Mouse (Mus musculus) ES-E14 (cell line): ENCODE results near the gene Usp49.
A peak's percentile ranks its signal among the peaks of the same experiment; 100 is the strongest.

Experiments
- CHD2 ChIP-seq: IDR thresholded peaks from 2 replicates; pipeline ENCODE4 v1.6.1; 2014; ENCODE audit warnings: mild to moderate bottlenecking, low read depth, low read length, inconsistent platforms
- HCFC1 ChIP-seq: IDR thresholded peaks from 2 replicates; pipeline ENCODE4 v1.6.1; 2012; ENCODE audit warnings: low read length, inconsistent platforms, borderline replicate concordance; ENCODE audit not compliant: insufficient read depth
- MAFK ChIP-seq: IDR thresholded peaks from 2 replicates; pipeline ENCODE4 v1.6.1; 2014; ENCODE audit warnings: mild to moderate bottlenecking, low read depth, low read length, inconsistent platforms; ENCODE audit not compliant: insufficient read depth
- ZC3H11A ChIP-seq: IDR thresholded peaks from 2 replicates; pipeline ENCODE4 v1.6.1; 2012; ENCODE audit warnings: low read depth, mild to moderate bottlenecking, inconsistent platforms, low read length, borderline replicate concordance

DNA sequence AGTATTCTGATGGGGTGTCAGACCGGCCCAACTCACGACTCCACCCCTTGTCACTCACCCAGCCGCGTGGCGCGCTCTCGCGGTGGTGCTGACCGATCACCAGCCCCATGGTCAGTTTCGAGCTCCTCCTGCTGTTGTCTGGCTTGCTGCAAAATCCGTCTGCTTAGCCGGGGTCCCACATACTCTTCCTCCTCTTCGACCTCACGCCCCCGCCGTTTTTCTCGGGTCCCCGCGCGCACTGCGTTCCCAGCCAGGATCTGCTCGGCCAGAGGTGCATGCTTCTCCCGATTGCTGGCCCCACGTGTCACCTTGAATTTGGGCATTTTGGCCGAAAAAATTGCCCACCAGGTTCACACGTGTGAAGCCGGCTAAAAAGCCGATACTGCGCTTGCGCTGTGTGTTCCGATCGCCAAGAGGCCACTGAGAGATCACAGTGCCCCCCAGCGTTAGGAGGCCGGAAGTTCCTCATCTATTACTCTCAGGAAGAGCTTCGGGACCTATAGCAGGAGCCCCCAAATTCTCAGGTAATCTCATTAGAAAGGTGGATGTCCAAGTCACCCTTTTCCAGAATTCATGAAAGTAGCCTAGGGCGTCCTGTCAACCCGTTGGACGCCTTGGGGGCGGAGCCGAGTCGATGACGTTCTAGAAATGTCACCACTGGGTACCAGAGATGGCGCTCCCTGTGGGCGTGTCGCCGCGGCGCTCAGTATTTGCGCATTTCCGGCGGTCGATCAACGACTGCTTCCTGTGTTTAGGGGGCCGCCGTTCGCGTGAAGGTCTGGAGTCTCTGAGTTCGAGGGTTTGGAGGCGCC lies 19.4 kb upstream of the Usp49 start, which contains the start of the genes Bysl, Med20 and Gm20517:
- TF ChIP-seq ZC3H11A (no peak), HCFC1 (peak; percentile 82), CHD2 (no peak), MAFK (no peak)
